Mouse (Mus musculus): ENCODE measurements around the gene Cpne9. TPM values are rescaled to one million over a fixed set of nuclear protein-coding genes. Genes with fewer than 3 reads are reported as not detected.
"Not testable (repeated sequence)": the region's sequence is repeated elsewhere in the genome, so short reads cannot be mapped to it uniquely, and the experiment has no call there.

Gene Cpne9
- total RNA-seq, 1 experiment from 2014 or later: 0.85 TPM

GRCm38 (mm10) chr6:113290346-113290745, 8.2 kb downstream of the Cpne9 start:
- no peak for DNase-seq

GRCm38 (mm10) chr6:113292938-113293337, 10.8 kb downstream of the Cpne9 start:
- DNase-seq: no peak

GRCm38 (mm10) chr6:113296046-113296445, 13.9 kb downstream of the Cpne9 start:
- no peak for DNase-seq

- DNase-seq: no peak
These were observed 14.5 kb downstream of the Cpne9 start for GRCm38 (mm10) chr6:113296639-113297038.

GRCm38 (mm10) chr6:113301350-113301749, 19.2 kb downstream of the Cpne9 start:
- DNase-seq: no peak

- no peak for DNase-seq
These were observed 20.2 kb downstream of the Cpne9 start for GRCm38 (mm10) chr6:113302258-113302657.

- DNase-seq: peak; percentile 100
These were observed 24.3 kb downstream of the Cpne9 start for GRCm38 (mm10) chr6:113306322-113306985.

GRCm38 (mm10) chr6:113306986-113307349, 24.9 kb downstream of the Cpne9 start, which contains the start of gene Brpf1:
Gene Brpf1, plus strand, starts transcription at chr6:113307137.
- no peak for DNase-seq

- peak; percentile 59 for DNase-seq
These were observed 25.5 kb downstream of the Cpne9 start for GRCm38 (mm10) chr6:113307481-113308121.

GRCm38 (mm10) chr6:113308141-113308540, 26.0 kb downstream of the Cpne9 start:
- peak; percentile 48 for DNase-seq

- DNase-seq: no peak
These were observed 33.9 kb downstream of the Cpne9 start for GRCm38 (mm10) chr6:113315972-113316371.

- DNase-seq: peak; percentile 96
These were observed 44.6 kb downstream of the Cpne9 start, which contains the start of gene Ogg1 for GRCm38 (mm10) chr6:113326533-113327315. Gene Ogg1, plus strand, starts transcription at chr6:113326972.

GRCm38 (mm10) chr6:113329396-113329795, 47.3 kb downstream of the Cpne9 start:
- no peak for DNase-seq

GRCm38 (mm10) chr6:113330547-113330946, 48.4 kb downstream of the Cpne9 start:
- DNase-seq: no peak

- DNase-seq: no peak
These were observed 49.6 kb downstream of the Cpne9 start for GRCm38 (mm10) chr6:113331721-113332120.

- not testable (repeated sequence) for DNase-seq
These were observed 50.6 kb downstream of the Cpne9 start for GRCm38 (mm10) chr6:113332734-113333133.

- no peak for DNase-seq
These were observed 51.2 kb downstream of the Cpne9 start for GRCm38 (mm10) chr6:113333137-113333950.

- no peak for DNase-seq
These were observed 52.1 kb downstream of the Cpne9 start for GRCm38 (mm10) chr6:113334216-113334615.

- DNase-seq: peak; percentile 61
These were observed 54.9 kb downstream of the Cpne9 start for GRCm38 (mm10) chr6:113336852-113337620.

- no peak for DNase-seq
These were observed 59.5 kb downstream of the Cpne9 start for GRCm38 (mm10) chr6:113341574-113341973.

- no peak for DNase-seq
These were observed 60.2 kb downstream of the Cpne9 start for GRCm38 (mm10) chr6:113342297-113342696.

Measured in adrenal gland, postnatal 25 days (tissue).